Mouse (Mus musculus) granulocyte monocyte progenitor cell, adult 5-6 weeks (primary cell): ENCODE measurements around the gene Tubb2b. TPM values are rescaled to one million over a fixed set of nuclear protein-coding genes. Genes with fewer than 3 reads are reported as not detected.

Source experiments
- ATAC-seq: replicated peaks from 2 replicates; pipeline ENCODE4 v1.8.0; 2016; ENCODE audit warnings: mild to moderate bottlenecking, moderate TSS enrichment, inconsistent platforms; ENCODE audit not compliant: poor library complexity, severe bottlenecking
- total RNA-seq, 2 experiments: library from RNA; stranded (forward) in 1 of 2; stranded (reverse) in 1 of 2; fragments of 200-712, 200-1000 nt in 1 of 2; fragments of >200 nt in 1 of 2; fragmentation: Nextera tagmentation in 1 of 2; gene quantifications; 2 replicates each; pipeline ENCODE4 v1.2.3; 2014 to 2017

Tubb2b gene
- total RNA-seq, 2 experiments from 2014 or later, result not detected

DNA sequence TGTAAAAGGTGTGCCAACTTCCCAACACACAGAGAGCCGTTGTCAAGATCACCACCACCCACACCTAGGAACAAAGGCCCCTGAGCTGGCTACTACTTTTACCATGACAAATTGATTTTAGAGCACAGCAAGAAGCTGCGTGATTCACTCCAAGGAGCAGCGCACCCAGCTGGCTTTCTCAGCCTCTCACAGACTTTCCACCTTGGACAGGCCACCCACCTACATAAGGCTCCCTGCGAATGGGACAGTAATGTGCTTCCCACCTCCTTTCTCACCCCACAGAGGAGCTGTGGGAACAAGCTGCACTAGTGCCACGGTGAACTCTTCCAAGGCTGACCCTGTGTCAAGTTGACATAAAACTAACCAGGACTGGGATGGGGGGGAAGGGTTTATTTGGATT, 13.1 kb upstream of the Tubb2b start:
- no peak for ATAC-seq

DNA sequence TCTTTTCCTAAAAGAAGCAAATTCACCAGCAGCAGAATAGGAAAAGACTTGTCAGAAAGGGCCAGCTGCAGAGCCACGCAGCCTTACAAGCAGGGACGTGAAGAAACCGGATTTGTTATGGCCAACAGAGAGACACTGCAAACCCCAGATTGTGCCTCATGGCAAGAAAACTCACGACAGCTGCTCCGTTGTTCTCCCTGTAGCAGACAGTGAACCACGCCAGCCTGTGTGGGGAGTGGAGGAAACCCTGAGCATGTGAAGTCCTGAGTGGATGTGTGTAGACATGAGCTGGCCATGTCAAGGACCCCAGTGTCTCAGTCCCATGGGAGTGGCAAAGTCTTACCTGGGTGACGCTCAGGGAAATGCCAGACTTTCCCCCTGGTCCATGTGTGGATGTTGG, 6.3 kb upstream of the Tubb2b start:
- ATAC-seq, result no peak

DNA sequence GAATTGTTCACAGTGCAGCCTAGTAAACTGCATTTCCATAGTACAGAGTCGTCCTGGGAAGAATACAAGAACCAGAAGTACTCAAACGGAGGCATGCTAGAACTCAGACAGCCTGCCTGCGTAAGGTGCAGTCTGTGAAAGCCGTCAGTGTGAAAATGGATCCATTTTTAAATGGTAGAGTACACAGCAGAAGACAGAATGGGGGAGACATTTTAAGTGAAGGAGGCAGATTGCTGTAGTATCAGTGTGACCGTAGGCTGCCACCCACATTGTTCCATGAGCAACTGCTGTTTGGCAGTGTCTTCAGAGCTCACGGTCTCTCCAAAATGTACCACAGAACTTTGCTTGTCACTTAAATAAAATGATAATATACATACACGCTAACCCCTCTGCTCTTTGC, 4.0 kb upstream of the Tubb2b start:
- no peak for ATAC-seq

DNA sequence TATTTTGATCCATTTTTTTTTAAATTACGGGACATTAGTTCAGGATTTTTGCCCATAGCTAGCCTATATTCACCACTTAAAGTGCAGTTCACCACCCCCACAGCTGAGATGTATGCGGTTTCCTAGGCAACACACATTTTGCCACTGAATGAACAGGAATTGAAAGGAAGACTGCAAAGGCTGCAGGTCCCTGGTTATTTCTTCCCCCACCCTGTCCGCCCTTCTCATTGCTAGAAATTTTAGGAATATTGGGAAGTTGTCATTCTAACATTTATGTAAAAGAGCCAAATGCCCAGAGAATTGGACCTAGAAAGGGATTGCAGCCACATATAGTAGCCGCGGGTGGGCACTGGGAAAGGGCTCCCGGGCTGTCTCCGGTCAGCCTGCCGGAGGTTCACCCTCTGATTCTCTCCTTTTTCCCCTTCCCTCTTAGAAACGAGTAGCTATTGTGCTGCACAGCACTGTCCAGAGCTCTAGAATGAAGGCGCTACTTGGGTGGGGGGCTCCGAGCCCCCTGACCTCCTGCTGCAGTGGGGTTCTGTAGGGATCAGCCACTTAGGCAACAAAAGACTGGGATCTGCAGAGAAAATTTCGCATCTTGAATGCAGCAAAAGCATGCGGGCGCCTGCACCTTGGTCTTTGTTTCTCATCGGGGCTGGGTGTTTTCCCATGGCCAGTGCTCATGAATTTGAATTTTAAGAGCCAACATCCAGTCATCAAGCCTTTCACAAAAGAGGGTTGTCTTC, 3.2 kb upstream of the Tubb2b start:
- ATAC-seq, result no peak

DNA sequence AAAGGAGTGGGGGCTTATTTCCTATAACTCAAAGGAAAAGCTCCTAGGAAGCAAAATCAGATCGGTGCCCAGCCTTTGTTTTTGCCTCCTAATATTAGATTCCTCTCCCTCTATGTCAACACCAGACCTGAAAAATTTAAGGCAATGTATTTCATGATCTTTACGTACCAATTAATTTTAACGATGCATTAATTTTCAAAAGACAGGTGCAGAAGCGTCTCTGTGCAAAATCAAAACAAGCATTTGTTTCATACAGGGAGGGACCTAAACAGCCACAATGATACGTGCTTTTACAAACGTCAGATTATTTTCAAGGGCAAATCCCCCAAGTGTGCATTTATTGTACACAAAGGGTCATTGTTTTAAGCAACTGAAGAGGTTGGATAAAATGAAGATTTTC, 2.6 kb upstream of the Tubb2b start:
- no peak for ATAC-seq

DNA sequence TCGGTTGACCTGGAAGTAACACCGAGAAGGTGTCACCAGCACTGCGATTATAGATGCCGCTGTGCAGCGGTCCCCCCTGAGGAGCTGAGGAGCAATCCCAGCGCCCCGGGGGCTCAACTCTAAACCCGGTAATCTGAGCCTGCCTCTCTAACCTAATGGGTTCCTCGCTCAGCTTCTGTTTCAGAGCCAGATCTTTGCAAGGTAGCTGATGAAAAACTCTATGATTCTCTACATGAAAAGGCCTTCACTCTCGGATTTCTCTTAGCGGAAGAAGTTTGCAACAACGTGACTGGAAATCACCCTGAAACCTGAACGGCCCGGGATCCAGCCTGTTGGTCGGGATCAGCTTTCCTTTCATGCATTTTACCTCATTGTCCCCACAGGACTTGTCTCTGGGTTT, 2.0 kb upstream of the Tubb2b start:
- ATAC-seq, result no peak

DNA sequence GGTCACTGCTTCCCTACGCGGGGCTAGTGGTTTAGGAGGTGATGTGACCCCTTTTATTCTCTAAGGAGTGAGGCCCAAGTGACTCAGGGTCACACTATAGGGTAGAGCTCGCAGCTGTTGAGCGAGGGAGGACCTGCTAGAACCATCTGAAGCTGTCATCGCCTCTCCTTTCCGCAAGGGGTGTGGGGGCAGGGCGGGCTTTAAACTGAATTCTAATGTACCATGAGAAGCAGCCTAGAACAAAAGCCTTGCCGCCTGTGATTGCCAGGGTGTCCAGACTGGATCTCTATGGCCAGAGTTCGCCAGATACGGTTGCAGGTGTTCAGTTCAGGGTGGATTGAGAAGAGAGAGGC, 1.4 kb upstream of the Tubb2b start:
- ATAC-seq, result peak; percentile 19; the same call in 1 of the 2 replicates

DNA sequence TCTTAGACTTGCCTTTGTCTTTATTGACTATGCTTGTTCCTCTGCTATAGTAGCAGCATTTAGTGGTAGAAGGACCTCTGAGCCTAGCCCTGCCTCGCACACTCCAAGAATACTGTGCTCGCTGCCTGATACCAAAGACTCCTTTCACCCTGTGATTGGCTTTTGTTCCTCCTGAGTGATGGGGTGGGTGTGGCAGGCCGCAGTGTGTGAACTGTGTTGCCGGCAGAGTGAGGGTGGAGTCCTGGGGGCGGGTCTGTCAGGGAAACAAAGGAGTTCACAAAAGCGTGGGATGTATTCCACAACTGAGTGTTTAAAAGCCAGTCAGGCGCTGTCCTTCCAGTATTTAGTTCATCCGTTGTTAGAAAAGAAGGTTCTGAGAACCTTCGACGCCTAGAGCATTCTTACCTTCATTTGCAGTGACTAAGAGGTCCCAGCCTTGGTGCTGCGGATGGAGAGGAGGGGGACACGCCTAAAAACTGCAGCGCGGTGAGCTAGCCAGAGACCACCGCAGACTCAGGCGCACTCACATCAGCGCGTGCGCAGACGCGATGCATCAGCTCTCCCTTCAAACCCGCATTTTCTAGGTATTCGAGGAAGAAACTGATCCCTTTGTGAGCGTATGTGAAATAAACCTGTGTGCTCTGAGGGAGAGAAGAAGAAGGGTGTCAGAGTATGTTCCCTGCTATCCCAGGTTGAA, 893 bp upstream of the Tubb2b start:
- ATAC-seq, result peak; percentile 21

DNA sequence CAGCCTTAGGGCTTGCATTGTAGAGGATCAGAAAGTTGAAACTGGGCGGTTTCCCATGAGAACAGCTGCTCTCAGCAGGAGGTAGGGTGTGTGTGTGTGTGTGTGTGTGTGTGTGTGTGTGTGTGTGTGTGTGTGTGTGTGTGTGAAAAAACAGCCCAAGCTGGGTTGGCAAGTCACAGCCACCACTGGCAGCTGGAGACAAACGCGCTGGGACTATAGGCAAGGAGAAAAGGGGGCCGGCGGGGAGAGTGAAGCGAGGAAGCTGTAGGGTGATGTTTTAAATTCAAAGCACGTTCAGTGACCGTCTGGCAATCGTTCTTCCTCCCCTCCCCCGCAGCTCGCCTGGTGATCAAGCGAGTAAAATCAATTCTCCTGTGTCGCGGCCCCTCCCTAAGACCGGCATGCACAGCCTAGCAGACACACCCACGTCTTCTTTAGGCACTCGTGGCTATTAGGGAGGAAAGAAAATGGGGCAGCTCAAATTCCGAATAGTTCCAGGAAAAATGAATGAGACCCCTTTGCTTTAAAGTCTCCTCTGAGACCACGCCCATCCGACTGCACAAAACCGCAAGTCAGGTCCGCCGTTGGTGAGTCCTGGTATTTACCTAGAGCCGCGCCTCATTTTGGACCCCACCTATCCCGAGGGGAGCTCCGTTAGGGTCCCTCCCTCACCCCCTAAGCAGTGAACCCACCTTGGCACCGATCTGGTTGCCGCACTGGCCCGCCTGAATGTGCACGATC, 611 bp downstream of the Tubb2b start:
- ATAC-seq, result peak; percentile 27

DNA sequence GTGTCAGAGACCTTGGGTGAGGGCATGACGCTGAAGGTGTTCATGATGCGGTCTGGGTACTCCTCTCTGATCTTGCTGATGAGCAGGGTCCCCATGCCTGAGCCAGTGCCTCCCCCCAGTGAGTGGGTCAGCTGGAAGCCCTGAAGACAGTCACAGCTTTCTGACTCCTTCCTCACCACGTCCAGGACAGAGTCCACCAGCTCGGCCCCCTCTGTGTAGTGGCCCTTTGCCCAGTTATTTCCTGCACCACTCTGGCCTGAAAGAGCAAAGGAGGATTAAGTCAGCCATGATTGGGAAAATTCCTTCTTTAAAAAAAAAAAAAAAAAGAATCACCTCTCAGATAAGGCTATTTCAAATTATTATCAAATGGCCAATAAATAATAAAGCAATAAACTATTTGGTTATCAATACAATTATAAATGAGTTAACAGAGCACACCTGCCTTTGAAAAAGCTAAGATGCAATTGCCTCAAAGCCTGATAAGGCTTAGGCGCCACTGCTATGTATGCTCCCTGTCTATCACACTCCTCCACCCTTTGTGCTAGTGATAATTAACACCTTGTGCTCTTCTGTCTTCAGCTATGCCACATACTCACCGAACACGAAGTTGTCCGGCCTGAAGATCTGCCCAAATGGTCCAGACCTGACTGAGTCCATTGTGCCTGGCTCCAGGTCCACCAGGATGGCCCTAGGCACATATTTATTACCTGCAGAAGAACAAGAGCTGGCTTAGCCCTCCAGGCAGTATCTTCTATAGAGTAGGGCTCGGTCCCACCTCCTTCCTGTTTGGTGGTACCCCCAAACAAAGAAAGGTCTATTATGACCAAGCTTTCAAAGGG, 1.8 kb downstream of the Tubb2b start:
- ATAC-seq, result no peak

DNA sequence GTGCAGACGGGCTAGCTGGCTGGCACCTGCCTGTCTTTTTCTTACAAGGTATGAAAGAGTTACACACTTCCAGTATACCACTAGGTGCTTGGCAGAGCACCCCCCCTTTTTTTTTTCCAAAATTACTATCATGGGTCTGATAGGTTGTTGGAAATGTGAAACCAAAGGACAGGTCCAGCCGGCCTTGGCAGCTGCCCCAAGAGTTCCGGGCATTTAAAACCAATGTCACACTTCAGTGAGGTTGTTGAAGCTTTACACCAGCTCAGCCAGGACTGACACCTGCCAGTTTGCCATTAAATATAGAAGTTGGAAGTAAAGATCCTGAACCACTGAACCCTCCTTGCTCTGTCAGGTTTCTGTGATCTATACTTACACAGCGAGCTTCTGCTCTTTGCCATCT, 4.6 kb downstream of the Tubb2b start:
- no peak for ATAC-seq

DNA sequence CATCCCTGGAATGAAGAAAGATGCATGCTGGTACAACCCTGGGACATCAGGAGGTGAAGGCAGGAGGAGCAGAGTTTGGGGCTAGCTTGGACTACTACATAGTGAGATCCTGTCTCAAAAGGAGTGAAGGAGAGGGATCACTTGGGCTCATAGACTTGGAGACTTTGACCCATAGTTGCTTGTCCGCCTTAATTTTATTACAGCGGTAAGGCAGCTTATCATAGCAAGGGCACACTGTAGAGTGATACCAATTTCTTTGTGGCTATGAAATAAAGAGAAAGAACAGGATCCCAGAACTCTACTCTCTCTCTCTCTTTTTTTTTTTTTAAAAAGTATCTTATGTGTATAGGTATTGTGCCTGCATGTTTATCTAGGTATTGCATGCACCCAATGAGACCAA, 9.7 kb downstream of the Tubb2b start:
- ATAC-seq, result no peak

DNA sequence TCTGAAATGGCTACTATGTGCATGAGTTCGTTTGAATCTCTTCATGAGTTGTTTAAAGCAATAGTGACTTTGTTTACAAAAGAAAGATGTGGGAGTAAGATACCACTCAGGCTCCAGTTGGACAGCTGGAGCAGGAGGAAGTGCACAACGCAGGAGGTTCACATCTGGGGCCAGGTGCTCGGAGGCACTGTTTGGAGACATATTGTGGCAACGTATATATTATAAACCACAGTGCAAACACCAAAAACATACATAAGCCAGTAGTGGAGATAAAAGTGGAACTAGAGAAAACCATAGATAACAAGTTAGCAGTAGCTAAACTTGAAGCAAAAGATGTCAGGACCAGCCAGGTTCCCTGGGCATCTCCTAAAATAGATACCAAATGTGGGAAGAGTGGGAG, 10.9 kb downstream of the Tubb2b start:
- ATAC-seq, result no peak

DNA sequence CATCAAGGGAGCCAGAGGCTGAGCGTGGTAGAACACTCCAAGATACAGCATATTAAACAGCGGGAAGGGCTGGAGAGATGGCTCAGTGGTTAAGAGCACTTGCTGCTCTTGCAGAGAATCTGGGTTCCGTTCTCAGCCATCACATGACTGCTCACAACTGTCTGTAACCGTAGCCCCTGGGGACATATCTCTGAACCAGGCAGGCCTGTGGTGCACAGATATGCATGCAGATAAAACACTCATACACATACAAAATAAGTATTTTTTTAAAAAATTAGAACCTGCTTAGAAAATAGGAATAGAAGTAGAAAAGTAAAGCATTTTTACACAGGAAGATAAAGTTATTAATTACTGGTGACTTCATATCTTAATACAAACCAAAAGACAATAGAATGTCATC, 11.4 kb downstream of the Tubb2b start:
- ATAC-seq, result no peak

DNA sequence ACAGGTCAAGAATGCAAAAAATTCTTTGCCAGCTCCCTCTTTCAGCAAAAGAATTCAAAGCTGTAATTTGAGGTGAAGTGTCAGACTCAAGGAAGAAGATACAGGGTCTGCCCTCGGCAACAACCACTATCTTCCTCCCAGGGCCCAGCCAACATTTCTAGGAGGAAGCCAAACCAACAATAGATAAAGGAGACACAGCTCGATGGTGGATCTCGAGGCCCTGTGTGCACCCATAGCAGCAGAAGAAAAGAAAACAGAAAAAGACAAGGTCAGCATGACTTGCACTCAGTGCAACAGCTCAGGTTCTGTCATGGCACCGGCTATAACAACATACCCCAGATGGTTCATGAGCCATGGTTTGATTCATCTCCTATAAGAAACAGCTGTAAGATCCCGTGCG, 13.8 kb downstream of the Tubb2b start:
- ATAC-seq, result no peak

DNA sequence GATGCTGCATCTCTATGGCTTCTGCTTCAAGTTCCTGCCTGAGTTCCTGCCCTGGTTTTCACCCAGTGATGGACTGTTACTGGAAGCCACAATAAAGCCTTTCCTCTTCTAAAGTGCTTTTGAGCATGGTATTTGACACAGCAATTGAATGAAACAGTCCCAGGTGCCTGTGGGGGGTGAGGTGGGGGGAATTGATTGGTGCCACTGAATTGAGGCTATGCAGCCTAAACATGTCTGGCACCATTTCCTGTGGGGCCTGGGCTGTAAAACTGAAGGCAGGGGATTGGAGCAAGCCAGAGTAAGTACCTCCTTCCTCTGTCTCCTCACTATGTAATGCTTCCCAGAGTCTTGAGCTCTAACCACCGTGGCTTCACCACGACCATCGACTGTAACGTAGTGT, 15.6 kb downstream of the Tubb2b start:
- no peak for ATAC-seq

DNA sequence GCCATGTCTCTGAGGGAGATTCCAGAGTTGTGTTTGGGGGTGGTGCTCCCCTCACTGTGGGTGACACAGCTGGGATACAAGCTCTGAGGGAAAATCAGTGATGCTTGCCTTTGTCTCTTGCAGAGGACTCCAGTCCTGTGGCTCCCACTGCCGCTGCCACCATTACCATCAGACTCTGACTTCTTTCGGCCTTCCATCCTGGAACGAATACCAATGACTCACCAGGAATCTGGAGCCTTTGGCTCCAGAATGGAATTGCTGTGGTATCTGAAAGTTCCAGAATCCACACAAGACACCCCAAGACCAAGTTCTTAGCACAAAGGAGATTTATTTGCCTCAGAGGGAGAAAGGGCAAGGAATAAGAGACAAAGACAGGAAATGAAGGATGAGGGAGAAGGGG, 17.2 kb downstream of the Tubb2b start:
- no peak for ATAC-seq

DNA sequence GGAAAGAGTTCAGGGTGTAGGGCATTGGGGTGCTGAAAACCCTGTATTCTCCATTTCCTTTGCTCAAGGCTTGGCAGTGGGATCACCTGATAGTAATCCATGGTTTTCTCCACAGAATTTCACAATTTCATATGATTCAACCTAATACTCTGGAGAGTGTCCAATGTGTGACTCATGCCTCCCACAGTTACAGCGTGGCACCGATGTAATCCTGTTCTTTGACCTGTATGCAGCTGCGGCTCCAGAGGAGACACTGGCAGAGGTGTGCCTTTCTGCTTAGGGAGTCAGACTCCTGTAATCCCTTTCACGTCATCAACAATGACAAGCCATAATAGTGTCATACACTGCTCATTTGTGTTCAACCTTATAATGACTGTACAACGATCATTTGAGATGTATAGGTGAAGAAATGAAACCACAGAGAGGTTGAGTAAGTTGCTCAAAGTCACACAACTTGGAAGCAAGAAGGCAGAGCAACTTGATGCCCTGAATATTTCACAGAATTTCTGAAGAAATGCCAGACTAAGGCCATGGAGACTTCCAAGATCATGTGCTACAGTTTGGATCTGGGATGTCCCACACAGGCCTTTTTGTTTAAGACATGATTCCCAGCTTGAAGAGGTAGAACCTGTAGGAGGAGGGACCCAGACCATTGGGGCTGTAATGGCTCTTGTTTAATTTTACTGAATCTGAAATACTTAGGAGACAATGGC, 17.7 kb downstream of the Tubb2b start:
- no peak for ATAC-seq

DNA sequence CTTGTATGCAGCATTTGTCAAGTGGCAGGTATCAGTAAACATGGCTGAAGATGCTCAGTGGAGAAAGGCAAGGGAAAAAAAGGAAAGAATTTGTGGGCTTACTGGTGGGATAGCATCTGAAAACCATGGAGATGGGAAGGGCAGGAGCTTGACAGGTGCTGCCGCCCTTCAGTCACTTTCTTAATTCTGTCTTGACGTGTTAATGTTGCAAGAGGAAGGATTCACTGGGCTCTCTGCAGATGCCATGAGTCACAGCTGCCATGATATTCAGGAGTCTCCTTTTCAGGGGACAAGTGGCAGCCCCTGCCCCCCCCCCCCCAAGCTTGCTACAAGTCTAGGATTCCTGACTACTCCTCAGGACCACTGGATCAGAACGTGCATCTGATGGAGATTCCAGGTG, 18.4 kb downstream of the Tubb2b start:
- ATAC-seq, result no peak

DNA sequence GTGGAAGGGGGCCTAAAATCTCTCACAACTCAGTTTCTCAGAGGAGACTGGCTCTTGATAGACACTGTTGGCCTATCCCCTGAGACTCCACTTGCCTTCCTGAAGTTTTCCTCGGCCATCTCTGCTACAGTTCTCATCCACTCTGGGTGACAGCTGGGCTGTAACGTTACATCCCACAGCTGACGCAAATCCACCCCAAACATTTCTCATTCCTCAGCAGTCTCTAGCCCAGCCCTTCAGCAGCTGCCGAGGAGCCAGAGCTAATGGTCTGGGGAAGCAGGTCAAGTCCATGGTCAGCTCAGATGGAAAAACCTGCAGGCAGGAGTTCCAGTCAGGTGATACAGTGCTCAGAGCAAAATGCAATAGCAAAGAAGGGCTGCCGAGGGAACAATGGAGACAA, 19.2 kb downstream of the Tubb2b start:
- no peak for ATAC-seq
